Mouse (Mus musculus): ENCODE measurements around the gene Rxra. TPM values are rescaled to one million over a fixed set of nuclear protein-coding genes. Genes with fewer than 3 reads are reported as not detected.

Gene Rxra
- polyA plus RNA-seq, 1 experiment from 2014 or later = 7.2 TPM

DNA sequence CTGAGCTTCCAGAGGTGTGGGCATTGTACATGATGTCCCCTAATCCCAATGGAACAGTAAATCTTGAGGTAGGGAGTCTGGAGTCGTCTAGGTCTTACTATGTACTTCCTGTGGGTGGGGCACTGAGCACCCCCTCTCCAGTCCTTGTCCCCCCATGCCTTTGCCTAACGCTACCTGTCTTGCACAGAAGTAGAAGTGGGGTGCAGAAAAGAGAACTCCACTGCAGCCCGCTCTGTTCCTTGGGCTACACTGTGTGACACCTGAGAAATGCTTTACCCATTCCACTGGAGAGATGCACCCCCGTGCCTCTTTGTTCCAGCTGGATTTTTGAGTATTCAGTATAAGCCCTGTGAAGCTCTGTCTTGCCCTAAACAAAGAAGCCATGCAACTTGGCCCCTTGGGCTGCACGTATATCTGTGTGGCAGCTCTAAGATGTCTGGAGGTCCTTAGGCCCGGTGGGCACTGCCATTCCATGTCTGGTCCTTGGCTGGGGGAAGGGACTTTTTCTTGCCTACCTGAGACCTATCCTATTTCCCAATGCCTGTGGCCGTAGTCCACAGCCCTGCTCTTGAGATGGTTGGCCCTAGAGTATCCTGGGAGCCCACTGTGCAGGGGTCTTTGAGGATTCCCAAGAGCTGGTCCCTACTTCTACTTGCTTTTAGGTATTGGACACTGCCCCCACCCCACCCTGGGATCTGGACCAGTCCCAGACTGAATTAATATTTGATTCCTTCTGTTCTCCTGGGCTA lies 67.8 kb downstream of the Rxra start:
- no peaks in the 10 kb centered on the region for H3K36me3 ChIP-seq (ENCODE audit: control insufficient read depth, insufficient read depth, low read length)
- peaks cover 29% of the 10 kb centered on the region for H3K4me1 ChIP-seq (ENCODE audit: control insufficient read depth, insufficient read depth, low read length)
- no peak overlapping the region for H3K4me3 ChIP-seq (ENCODE audit: low read depth, low read length)
- DNase-seq (ENCODE audit: low spot score) (no peak), ATAC-seq (ENCODE audit: insufficient read depth, low FRiP score, low TSS enrichment) (no peak)
- no peak overlapping the region for H3K4me2 ChIP-seq (ENCODE audit: low read depth)
- 86% methylated on average over 7 of the region's 7 CpGs for WGBS
- H3K27ac ChIP-seq (ENCODE audit: low read depth, low read length) = no peak overlapping the region
- H3K9ac ChIP-seq (ENCODE audit: low read length) = no peak overlapping the region
- H3K27me3 ChIP-seq (ENCODE audit: control insufficient read depth, insufficient read depth, low read length) = no peaks in the 10 kb centered on the region
- H3K9me3 ChIP-seq (ENCODE audit: control insufficient read depth, low read length) = no peaks in the 10 kb centered on the region

DNA sequence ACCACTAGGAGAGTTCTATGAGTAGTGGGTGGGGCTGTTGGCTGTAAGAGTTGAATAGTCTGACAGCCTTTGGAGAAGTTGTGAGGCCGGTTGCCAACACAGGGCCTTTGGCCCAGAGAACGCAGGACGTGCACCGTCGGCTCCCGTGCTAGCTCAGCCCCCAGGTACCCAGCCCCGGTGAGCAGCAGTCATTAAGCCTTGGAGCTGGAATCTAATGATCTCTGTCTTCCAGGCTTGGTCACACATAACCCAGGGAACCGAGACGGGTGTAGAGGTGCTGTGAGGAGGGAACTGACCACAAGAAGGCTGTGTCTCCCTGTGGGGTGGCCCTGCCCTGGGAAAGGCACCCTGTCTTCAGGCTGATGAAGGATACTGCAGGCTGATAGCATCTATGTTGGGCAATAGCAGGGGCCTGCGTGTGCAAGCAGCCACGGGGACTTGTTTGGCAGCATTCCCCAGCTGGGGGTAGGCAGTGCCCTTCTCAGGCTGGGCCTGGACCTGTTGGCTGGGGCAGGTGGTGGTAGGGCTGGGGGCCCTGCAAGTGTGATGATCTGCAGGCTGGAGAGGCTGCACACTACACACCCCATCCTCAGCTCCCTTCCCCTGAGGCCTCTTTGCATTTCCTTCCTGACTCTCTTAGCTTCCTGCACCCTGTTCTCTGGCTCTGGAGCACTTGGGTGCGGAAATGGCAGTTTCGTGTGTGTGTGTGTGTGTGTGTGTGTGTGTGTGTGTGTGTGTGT lies 68.5 kb downstream of the Rxra start:
- Histone ChIP-seq H3K27ac (ENCODE audit: low read depth, low read length) (no peak overlapping the region), H3K36me3 (ENCODE audit: control insufficient read depth, insufficient read depth, low read length) (no peaks in the 10 kb centered on the region)

DNA sequence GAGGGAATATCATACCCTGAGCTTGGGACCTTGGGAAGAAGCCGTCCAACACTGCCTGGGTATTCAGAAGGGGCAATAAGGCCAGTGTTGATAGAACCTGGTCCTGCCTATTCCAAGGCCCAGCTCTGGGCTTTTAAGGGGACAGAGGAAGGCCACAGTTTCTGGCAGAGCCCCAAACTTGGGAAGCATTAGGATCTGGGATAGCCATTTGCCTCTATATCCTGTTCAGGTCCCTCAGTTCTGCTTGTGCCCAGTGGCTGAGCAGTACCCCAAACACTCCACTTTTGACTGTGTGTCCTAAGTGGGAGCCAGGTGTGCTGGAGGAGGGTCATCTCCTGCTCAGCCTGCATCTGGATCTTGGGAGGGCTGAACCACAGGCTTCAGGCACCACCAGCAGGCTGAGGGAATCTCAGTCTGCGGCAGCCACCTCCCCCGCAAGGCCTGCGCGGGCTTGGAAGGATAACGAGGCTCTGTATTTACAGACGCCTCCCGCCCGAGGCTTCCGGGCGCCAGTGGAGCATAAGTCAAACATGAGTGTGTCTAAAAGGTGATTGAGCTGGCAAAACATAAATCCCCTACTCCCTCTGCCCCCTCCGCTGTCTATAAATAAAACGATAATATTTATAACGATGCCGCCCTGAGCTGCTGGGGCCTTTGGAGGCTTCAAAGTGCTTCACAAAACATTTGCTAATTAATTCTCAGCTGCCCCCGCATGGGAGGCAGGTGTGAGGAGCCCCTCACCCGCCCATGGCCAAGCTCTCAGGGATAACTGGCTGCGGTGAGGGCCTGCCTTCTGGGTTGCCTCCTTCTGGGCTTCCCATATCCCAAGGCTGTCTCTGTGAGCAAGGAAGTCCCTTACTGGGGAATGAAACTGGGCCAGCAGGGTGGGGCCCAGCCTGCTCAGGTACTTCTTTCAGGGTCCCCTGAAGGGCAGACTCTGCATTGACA lies 69.7 kb downstream of the Rxra start:
- H3K27ac ChIP-seq (ENCODE audit: low read depth, low read length) = no peak overlapping the region
- no peaks in the 10 kb centered on the region for H3K9me3 ChIP-seq (ENCODE audit: control insufficient read depth, low read length)
- H3K27me3 ChIP-seq (ENCODE audit: control insufficient read depth, insufficient read depth, low read length) = no peaks in the 10 kb centered on the region
- no peak overlapping the region for H3K9ac ChIP-seq (ENCODE audit: low read length)
- no peak overlapping the region for H3K4me3 ChIP-seq (ENCODE audit: low read depth, low read length)
- no peaks in the 10 kb centered on the region for H3K36me3 ChIP-seq (ENCODE audit: control insufficient read depth, insufficient read depth, low read length)
- DNase-seq (ENCODE audit: low spot score) (peak; percentile 57), ATAC-seq (ENCODE audit: insufficient read depth, low FRiP score, low TSS enrichment) (no peak)
- H3K4me2 ChIP-seq (ENCODE audit: low read depth) = no peak overlapping the region
- 34% methylated on average over 18 of the region's 18 CpGs for WGBS
- peaks cover 11% of the 10 kb centered on the region for H3K4me1 ChIP-seq (ENCODE audit: control insufficient read depth, insufficient read depth, low read length)

More for the DNA sequence above, 68.5 kb downstream of the Rxra start:
- Histone ChIP-seq H3K4me1 (ENCODE audit: control insufficient read depth, insufficient read depth, low read length) (peaks cover 21% of the 10 kb centered on the region), H3K4me3 (ENCODE audit: low read depth, low read length) (no peak overlapping the region), H3K4me2 (ENCODE audit: low read depth) (no peak overlapping the region), H3K27me3 (ENCODE audit: control insufficient read depth, insufficient read depth, low read length) (no peaks in the 10 kb centered on the region), H3K9ac (ENCODE audit: low read length) (no peak overlapping the region), H3K9me3 (ENCODE audit: control insufficient read depth, low read length) (no peaks in the 10 kb centered on the region)
- ATAC-seq (ENCODE audit: insufficient read depth, low FRiP score, low TSS enrichment) (no peak), DNase-seq (ENCODE audit: low spot score) (no peak)
- 77% methylated on average over 13 of the region's 13 CpGs for WGBS

DNA sequence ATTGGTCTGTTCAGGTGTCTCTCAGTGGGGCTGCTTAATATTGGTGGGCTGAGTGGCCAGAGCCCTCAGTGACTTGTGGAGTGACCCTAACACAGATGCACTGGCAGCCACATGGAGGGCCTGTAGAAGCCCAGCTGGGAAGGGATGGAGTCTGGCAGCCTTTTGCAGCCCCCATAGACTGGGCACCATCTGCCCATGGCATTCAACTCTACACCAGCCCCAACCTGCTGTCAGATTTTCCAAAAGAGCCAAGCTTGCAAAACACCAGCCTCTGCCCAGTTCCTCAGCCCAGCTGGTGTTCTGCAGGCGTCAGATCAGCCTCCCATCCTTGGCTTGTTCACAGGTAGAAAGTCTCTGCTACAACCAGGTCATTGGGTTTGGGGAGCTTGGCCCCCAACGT lies 70.6 kb downstream of the Rxra start:
- Histone ChIP-seq H3K36me3 (ENCODE audit: control insufficient read depth, insufficient read depth, low read length) (no peaks in the 10 kb centered on the region), H3K27ac (ENCODE audit: low read depth, low read length) (no peak overlapping the region)

DNA sequence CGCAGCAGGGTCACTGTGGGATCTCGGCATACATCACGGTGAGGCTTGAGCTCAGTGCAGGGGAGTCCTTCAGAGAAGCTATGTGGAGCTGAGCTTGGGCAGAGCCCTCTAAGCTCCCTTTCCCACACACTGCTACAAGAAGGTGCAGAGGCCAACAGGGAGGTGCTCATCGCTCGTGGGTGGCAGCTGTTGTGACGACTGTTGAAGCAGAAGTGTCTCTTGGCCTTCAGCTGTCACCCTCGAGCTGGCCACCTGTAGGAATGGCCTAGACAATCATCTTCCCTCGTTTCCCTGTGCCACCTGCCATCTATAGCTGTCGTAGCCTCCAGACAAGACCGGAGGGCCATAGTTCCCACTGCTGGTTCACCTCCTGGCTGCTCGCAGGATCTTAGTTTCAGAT lies 72.7 kb downstream of the Rxra start:
- H3K27ac ChIP-seq (ENCODE audit: low read depth, low read length) = no peak overlapping the region
- H3K27me3 ChIP-seq (ENCODE audit: control insufficient read depth, insufficient read depth, low read length) = no peaks in the 10 kb centered on the region
- H3K9ac ChIP-seq (ENCODE audit: low read length) = no peak overlapping the region
- no peak overlapping the region for H3K4me2 ChIP-seq (ENCODE audit: low read depth)
- H3K9me3 ChIP-seq (ENCODE audit: control insufficient read depth, low read length) = no peaks in the 10 kb centered on the region
- 90% methylated on average over 11 of the region's 11 CpGs for WGBS
- peaks cover 9% of the 10 kb centered on the region for H3K4me1 ChIP-seq (ENCODE audit: control insufficient read depth, insufficient read depth, low read length)
- no peak for DNase-seq (ENCODE audit: low spot score)
- H3K4me3 ChIP-seq (ENCODE audit: low read depth, low read length) = no peak overlapping the region
- no peak for ATAC-seq (ENCODE audit: insufficient read depth, low FRiP score, low TSS enrichment)
- H3K36me3 ChIP-seq (ENCODE audit: control insufficient read depth, insufficient read depth, low read length) = no peaks in the 10 kb centered on the region; the same call in 1 of the 2 replicates

More for the DNA sequence above, 70.6 kb downstream of the Rxra start:
- Histone ChIP-seq H3K4me3 (ENCODE audit: low read depth, low read length) (no peak overlapping the region), H3K4me1 (ENCODE audit: control insufficient read depth, insufficient read depth, low read length) (peaks cover 9% of the 10 kb centered on the region), H3K4me2 (ENCODE audit: low read depth) (no peak overlapping the region), H3K9ac (ENCODE audit: low read length) (no peak overlapping the region), H3K9me3 (ENCODE audit: control insufficient read depth, low read length) (no peaks in the 10 kb centered on the region), H3K27me3 (ENCODE audit: control insufficient read depth, insufficient read depth, low read length) (no peaks in the 10 kb centered on the region)
- DNase-seq (ENCODE audit: low spot score) (no peak), ATAC-seq (ENCODE audit: insufficient read depth, low FRiP score, low TSS enrichment) (no peak)
- 51% methylated on average over 2 of the region's 2 CpGs for WGBS

DNA sequence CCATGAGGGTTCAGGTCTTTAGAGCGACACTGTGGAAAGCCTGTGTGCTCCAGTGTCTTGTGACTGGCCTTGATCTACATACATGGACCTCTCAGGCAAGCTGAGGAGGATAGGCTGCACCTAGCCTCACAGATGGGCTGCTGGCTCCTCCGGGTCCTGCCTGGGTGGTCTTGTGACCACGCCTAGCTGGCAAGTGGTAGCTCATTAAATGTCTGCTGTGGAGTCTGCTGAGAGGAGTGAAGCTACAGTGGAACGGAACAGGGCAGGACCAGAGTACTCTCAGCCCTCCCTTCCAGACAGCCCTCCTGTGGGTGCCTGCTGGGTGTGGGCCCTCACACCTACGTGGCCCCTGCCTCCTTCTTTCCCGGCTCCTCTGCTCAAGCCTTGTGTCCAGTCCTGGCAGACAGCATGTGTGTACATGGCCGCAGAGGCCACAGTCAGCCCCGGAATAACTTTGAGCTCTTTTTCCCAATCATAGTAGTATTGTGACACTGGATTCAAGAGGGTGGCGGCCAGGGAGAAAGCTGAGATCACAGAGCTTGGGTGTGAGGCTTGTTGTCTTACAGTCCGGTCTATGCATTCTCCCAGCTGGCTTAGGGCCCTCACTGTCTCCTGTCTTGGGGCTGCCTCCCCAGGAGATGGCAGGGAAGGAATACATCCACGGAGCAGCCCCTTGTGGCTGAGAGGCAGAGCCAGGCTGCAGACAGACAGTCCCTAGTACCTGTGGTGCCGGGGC lies 74.3 kb downstream of the Rxra start:
- WGBS = 77% methylated on average over 12 of the region's 12 CpGs
- no peak overlapping the region for H3K4me3 ChIP-seq (ENCODE audit: low read depth, low read length)
- no peak overlapping the region for H3K9ac ChIP-seq (ENCODE audit: low read length)
- H3K4me1 ChIP-seq (ENCODE audit: control insufficient read depth, insufficient read depth, low read length) = peaks cover 9% of the 10 kb centered on the region
- no peak for DNase-seq (ENCODE audit: low spot score)
- no peak overlapping the region for H3K4me2 ChIP-seq (ENCODE audit: low read depth)
- H3K36me3 ChIP-seq (ENCODE audit: control insufficient read depth, insufficient read depth, low read length) = no peaks in the 10 kb centered on the region; the same call in 1 of the 2 replicates
- H3K27ac ChIP-seq (ENCODE audit: low read depth, low read length) = no peak overlapping the region
- H3K27me3 ChIP-seq (ENCODE audit: control insufficient read depth, insufficient read depth, low read length) = no peaks in the 10 kb centered on the region
- H3K9me3 ChIP-seq (ENCODE audit: control insufficient read depth, low read length) = no peaks in the 10 kb centered on the region
- ATAC-seq (ENCODE audit: insufficient read depth, low FRiP score, low TSS enrichment) = no peak

DNA sequence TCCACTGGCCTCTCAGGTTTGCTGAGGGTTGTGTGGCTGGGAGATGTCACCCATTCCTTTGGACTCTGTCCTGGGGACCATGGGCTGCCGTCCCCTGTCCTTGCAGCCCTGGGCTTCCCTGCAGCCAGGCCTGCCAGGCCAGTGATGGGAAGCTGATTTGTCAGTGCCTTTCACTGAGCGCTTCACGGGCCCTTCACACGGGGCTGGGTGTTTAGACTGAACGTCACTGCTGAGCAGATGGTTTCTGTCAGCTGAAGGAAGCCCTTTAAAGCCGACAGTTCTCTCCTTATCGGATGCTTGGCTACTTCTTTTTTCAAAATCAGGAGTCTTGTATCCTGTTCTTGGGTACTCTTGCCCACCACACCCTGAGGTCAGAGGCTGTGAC lies 74.9 kb downstream of the Rxra start:
- no peak for DNase-seq (ENCODE audit: low spot score)
- no peak for ATAC-seq (ENCODE audit: insufficient read depth, low FRiP score, low TSS enrichment)
- 74% methylated on average over 7 of the region's 7 CpGs for WGBS
- Histone ChIP-seq H3K27me3 (ENCODE audit: control insufficient read depth, insufficient read depth, low read length) (no peaks in the 10 kb centered on the region), H3K9ac (ENCODE audit: low read length) (no peak overlapping the region), H3K4me2 (ENCODE audit: low read depth) (no peak overlapping the region), H3K4me3 (ENCODE audit: low read depth, low read length) (no peak overlapping the region), H3K27ac (ENCODE audit: low read depth, low read length) (no peak overlapping the region), H3K9me3 (ENCODE audit: control insufficient read depth, low read length) (no peaks in the 10 kb centered on the region), H3K4me1 (ENCODE audit: control insufficient read depth, insufficient read depth, low read length) (peaks cover 4% of the 10 kb centered on the region), H3K36me3 (ENCODE audit: control insufficient read depth, insufficient read depth, low read length) (no peaks in the 10 kb centered on the region; the same call in 1 of the 2 replicates)

DNA sequence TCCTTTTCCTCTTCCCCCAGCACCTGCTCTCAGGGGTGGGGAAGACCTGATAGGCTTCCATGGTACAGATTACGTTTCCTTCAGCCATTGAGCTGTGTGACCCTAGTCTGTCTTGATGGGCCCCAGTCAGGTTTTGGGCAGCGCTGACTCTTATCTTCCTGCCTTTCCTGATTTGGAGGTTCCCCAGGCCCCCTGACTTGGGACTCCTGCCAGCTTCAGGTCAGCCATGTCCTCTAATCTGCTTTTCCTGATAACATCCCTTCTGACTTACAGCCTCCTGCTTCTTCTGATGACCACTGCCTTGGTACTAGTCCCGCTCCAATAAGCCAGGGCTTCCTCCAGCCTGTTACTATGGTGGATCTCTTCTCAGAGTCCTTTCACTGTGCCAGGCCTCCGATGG lies 75.6 kb downstream of the Rxra start:
- ATAC-seq (ENCODE audit: insufficient read depth, low FRiP score, low TSS enrichment) (no peak), DNase-seq (ENCODE audit: low spot score) (no peak)
- WGBS = 96% methylated on average over 4 of the region's 4 CpGs
- Histone ChIP-seq H3K4me1 (ENCODE audit: control insufficient read depth, insufficient read depth, low read length) (no peaks in the 10 kb centered on the region), H3K27me3 (ENCODE audit: control insufficient read depth, insufficient read depth, low read length) (no peaks in the 10 kb centered on the region), H3K36me3 (ENCODE audit: control insufficient read depth, insufficient read depth, low read length) (peaks cover 2% of the 10 kb centered on the region; the same call in 1 of the 2 replicates), H3K4me2 (ENCODE audit: low read depth) (no peak overlapping the region), H3K9ac (ENCODE audit: low read length) (no peak overlapping the region), H3K9me3 (ENCODE audit: control insufficient read depth, low read length) (no peaks in the 10 kb centered on the region), H3K27ac (ENCODE audit: low read depth, low read length) (no peak overlapping the region), H3K4me3 (ENCODE audit: low read depth, low read length) (no peak overlapping the region)
